Mouse (Mus musculus) MEL-GATA-1-ER (cell line): ENCODE results near the gene Kcna6.

Source experiments
- DNase-seq: peaks from one replicate; pipeline ENCODE4 v3.0.0-alpha.2; 2012; ENCODE audit warnings: low read depth; ENCODE audit errors: extremely low read depth

Gene Kcna6

DNA sequence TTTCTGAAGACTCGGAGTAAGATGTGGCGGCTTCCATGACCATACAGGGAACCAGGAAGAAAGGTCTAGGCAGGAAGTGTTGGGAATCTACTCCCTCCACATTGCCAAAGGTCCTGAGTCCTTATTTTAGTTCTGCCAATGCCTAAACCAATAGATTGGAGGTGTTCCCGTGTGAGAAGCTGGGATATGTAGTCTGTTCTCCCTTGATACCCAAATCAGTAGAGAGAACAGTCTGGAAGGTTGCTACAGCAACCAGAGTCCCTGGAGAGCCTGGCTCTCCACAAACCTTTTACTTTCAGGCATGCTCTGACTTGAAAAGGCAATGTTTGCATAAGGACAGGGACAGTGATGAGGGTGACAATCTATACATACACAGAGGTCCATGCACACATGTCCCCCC is 4.7 kb downstream of the Kcna6 start:
- DNase-seq: no peak

- no peak for DNase-seq
These were observed 7.8 kb downstream of the Kcna6 start for GRCm38 (mm10) chr6:126732645-126733044.

DNA sequence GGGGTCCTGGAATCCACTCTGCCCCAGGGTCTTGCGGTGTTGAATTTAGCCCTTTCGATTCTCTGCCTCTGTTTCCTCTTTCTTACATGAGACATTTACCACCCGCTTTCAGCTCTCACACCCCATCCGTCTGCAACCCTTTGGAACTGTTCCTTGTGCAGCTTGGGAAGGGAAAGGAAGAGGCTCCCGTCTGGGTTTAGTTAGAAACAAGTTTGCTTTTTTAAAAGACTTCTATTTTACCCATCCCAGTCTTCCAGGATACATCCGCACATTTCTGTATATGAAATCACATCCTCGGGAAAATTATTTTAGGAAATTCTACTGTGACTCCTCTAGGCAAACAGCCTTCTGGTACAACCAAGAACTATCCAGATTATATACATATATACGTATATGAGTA is 11.7 kb downstream of the Kcna6 start:
- DNase-seq: no peak

- no peak for DNase-seq
These were observed 21.9 kb downstream of the Kcna6 start for GRCm38 (mm10) chr6:126718423-126719087.

GRCm38 (mm10) chr6:126712531-126712930 is 27.9 kb downstream of the Kcna6 start:
- DNase-seq: no peak

GRCm38 (mm10) chr6:126705936-126706335 is 34.5 kb downstream of the Kcna6 start:
- DNase-seq: no peak

DNA sequence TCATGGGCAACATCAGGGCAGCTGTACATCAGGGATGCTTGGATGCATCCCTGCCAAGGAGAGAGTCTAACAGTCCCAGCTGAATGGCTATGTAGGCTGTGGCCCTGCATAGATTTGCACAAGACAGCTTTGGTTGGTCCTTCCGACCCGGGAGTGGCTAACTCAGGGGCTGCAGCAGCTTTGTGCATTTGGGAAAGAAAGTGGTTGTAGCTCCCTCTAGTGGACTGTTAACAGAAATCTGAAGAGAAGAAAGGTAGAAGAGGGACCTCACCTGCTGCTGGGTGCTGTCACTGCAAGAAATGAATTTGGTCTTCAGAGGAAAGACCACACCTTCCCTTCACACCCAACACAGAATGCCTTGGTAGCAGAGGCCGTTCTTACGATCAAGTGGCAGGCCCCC is 36.0 kb downstream of the Kcna6 start:
- no peak for DNase-seq

DNA sequence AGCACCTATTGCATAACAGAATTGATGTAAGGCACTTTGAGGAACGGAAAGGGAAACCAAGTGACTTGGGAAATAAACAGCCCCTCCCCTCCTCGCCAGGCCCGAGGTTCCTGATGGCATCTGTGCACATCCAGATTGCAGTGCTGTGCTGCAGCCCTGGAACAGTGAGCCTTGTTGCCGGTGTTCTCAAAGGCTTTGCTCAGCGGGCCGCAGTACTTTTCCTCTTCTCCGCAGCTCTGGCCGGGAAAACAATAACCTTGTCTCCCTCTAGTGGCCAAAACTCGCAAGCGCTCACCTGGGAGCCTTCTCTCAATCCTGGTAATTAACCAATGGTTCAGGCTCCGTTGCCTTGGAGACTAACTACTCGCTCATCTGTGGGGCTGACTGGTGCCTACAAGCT is 38.4 kb downstream of the Kcna6 start:
- no peak for DNase-seq

DNA sequence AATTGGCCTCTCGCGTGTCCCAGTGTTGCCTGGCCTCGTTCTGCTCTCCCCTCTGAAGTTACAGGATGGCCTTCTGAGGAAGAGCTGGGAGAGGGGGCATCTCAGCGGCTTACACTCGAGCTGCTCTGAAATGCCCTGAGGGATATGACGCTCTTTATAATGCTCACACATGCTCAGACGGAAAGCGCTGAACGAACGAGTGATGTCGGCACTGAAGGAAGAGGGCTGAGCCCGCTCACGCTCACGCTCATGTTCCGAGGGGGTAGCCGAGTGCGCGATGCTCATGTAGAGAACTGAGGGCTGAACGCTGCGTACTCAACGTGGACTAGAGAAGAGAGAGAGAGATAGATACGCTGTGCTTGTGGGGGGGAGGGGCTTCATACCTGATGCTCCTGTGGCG is 39.3 kb downstream of the Kcna6 start:
- DNase-seq: no peak

DNA sequence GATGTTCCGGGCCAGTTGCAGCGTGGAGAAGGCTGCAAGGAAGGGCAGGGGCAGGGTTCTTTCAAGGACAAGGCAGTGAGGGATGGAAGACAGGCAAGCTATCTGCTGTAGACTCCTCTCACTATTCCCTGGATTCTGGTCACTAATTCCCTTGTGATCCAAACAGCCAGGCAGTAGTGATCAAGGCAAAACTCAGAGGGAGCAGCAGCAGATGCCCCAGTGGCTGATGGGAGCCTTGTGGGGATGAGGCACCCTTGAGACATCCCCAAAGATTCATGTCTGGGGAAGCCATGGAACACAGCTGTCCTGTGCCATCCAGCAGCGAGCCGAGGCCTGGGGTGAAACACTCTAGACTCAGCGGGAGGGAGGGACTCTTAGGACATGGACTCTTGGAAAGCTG is 40.5 kb downstream of the Kcna6 start:
- no peak for DNase-seq

- DNase-seq: no peak
These were observed 53.4 kb downstream of the Kcna6 start for GRCm38 (mm10) chr6:126687120-126687519.

- no peak for DNase-seq
These were observed 55.3 kb downstream of the Kcna6 start for GRCm38 (mm10) chr6:126685135-126685534.

DNA sequence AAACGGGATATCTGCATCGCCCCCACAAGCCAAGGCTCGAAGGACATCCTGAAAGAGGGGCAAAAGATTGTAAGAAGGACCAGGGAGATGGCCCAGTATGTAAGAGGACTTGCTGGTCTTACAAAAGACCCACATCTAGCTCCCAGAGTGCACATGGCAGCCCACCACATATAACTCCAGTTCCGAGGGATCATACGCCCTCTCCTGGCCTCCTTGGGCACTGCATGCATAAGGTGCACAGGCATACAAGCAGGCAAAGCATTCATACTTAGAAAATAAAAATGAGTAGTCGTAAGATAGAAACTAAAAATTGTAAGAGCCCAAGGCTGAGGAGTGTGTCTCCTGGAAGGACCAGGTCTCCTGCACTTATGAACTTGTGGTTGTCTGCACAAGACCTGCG is 61.5 kb downstream of the Kcna6 start:
- DNase-seq: no peak

DNA sequence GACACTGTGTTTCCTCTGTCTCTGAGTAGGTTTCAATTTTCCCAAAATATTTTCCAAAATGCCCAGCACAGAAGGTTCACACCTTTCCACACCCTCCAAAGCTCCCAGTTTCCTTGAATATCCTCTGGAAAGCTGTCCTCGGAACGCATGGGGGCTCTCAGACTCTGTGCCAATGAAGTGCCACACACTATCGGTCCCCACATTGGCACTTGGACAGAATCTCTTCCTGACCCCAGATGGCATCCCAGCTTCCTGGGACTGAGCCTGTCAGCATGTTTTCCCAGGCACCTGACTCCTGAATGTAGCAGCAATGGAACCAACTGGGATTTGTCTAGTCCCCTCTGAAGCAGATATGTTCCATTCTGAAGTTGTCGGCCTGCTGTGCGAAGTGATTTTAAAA is 73.5 kb downstream of the Kcna6 start:
- DNase-seq: no peak

- no peak for DNase-seq
These were observed 74.4 kb downstream of the Kcna6 start for GRCm38 (mm10) chr6:126666091-126666490.

DNA sequence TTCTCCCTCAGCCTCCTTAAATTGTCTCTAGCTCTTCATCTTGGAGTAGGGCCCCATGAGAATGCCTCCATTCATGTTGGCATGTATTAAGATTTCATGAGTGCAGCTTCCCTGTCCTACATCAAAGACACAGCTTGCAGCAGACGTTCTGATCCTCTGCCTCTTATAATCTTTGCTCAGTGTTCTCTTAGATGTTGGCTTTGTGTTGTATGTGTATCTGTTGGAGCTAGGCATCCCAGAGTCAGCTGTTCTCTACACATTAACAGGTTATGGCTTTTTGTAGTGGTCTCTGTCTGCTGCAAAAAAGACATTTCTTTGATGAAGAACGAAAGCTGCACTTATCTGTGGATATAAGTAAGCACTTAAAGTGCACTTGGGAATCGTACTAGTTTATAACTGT is 75.9 kb downstream of the Kcna6 start:
- no peak for DNase-seq
